Mouse (Mus musculus) spleen, postnatal 36 days (tissue): ENCODE measurements around the gene Sez6l2.
"Not testable (repeated sequence)": the region's sequence is repeated elsewhere in the genome, so short reads cannot be mapped to it uniquely, and the experiment has no call there.

Experiments used
- DNase-seq, 2 experiments: peaks; one replicate each; pipeline ENCODE4 v3.0.0; 2022; ENCODE audit warnings: low spot score in 2 of 2, mixed read lengths in 1 of 2

Gene Sez6l2

DNA sequence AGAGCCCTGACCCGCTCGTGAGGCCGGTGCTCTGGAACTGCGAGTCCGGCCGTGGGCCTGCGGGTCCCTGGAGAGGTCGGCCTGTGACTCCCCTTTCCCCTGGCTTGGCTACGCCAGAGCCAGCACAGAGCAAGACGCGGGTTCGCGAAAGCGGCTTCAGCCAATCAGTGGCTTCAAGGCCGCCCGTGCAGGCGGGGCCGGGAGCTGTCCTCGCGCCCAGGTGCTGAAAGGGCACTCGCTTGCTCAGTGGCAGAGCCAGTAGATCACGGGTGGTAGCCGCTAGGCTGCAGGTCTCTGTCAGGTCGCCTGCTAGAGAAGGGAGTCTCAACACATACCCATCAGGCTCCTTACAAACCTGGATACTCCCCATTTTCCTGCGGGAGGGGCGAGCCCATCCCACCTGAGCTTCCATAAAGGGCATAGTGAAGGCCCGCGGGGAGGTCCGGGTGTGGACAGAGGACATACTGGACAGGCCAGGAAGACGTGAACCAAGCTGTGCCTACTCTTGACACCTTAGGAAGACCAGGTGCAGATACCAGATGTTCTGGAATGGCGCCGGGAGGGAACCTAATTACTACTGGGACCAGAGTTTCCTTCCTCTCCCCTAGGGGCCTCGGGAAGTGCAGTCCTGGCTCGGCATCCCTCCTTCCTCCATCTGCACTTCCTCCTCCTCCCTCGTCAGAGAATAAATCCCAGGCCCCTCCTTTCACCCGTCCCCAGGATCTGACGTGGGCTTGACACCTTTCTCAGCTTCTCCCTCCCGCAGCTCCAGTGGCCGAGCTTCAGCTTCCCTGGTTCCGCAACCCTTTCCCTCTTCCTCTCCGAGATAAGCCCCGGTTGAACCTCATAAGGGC is at the start of gene Sez6l2:
TSS of gene Sez6l2 (plus strand) at position 771 of the 854 bp plus-strand sequence.
- peak; percentile 78 for DNase-seq

DNA sequence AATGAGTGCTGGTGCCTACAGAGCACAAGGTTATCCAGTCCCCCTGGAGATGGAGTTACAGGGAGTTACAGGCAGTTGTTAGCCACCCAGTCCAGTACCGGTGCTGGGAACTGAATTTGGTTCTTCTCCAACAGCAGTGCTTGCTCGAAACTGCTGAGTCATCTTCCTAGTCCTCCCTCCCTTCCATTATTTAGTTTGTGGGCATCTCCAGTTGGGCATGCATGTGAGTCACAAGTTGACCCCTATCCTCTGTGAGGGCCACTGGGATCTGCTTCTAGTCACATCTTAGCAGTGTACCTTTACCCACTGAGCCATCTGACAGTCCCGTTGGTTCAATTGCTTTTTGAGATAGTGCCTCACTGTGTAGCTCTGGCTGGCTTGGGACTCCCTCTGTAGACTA is 44.8 kb upstream of the Sez6l2 start:
- no peak for DNase-seq

DNA sequence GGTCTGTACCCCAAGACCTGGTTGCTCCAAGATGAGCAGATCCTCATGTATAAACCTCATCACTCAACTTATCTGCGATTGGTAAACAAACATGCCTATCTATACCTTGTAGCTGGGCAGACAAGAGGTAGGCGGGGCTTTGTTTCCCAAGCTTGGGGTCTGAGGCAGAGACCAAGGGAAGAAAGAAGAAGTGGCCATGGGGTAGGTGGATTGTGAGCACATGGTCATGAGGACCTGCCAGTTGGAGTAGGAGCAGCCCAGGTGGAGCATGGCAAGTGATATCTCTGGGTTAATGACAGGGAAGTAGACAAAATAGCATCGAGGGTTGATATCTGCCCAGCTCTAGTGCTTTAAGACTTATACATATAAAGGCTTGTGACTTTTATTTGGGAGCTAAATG is 35.5 kb upstream of the Sez6l2 start:
- no peak for DNase-seq

DNA sequence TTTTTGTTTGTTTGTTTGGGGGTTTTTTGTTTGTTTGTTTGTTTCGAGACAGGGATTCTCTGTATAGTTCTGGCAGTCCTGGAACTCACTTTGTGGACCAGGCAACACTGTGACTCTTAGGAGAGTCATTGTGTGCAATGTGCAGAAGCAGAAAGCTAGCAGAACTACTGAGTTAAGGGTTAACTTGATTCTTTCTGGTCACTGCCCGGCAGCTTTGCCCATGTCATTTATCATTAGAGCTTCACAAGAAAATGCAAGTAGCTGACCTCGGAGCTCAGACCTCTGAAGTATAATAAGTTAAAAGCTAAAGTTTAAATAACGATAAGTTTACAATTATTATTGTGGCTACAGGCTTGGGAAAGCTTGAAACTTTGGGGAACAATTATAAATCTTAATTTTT is 32.0 kb upstream of the Sez6l2 start:
- DNase-seq, result not testable (repeated sequence)

DNA sequence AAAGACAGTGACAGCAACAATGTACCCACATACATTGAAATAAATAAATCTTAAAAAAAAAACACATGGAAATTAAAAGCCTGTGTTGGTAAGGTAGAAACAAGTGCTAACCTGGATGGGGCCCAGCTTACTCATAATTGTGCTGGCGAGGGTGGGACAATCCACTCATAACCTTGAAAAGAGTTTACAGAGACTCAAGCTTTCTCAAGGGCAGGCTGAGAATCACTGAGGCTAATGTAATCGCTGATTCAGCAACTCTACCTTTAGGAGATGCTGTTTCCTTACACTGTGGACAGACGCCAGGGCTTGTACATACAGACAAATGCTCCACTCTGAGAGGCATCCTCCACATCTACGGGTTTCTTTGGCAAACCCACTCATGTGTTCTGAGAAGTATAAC is 30.4 kb upstream of the Sez6l2 start:
- DNase-seq, result no peak

DNA sequence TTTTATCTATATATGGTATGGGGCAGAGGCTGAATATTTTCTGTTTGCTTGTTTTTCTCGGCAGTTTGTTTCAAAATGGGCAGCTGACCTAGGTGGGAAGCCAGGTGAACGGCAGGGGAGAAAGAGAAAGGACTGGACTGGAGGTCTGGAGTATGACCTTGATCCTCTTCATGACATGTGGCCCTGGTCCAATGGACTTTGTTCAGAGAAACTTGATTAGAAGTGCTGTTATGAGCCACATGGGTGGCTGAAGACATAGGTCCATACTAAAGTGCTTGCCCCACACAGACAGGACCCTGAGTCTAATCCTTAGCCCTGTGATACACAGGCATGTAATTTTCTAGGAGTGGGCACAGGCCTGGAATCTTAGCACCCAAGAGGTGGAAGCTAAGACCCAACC is 28.8 kb upstream of the Sez6l2 start:
- no peak for DNase-seq

DNA sequence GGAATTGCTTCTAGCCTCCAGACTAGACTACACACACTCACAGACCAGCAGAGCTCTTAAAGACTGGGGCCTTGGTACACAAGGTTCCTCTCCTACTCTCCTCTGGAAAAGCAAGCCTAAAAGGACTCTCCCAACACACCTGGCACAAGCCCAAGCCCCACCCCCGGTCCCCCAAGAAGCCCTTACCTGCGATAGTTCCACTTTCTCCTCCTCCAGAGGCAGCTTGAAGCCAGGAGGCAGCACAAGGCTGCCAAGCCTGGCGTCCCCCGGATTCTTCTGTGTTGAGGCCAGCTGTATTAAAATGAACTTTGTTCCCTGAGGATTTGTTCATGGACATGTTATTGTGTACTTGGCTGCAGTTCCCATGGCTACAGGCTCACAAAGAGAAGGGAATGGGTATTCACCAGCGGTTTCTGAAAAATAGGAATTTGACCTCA is 27.7 kb upstream of the Sez6l2 start, which contains the start of gene Tmem219:
TSS of gene Tmem219 (minus strand) at position 294 of the 437 bp plus-strand sequence.
- DNase-seq, result no peak

DNA sequence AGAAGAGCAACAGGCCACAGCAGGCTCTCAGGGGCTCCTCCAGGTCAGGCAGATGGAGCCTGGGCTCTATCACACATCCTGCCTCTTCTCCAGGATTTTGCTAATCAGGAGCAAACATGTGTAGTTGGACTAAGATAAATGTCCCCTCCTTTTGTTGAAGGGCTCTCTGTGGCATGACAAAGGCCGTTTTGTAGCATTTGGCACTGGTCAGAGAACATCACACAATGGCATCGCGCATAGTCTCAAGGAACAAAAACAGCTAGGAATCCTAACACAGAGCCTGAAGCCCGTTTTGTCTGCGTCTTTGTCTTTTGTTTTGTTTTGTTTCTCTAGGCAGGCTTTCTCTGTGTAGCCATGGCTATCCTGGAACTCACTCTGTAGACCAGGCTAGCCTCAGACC is 26.4 kb upstream of the Sez6l2 start:
- DNase-seq, result no peak

DNA sequence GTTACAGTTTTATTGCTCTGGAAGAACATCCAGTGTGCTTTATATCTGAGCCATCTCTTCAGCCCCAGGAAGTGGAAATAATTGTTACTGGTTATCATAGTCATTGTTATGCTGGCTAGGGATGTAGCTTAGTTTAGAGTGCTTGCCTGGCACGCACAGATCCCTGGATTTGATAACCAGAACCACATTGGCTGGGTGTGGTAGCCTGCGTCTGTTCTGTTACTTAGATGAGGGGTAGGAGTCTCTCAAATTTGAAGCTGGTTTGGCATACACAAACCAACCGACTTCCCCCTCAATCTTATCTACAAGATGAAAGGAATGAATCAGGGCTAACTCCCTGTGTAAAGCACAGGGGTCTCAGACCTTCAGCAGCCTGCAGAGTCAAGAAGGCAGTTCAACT is 24.1 kb upstream of the Sez6l2 start:
- no peak for DNase-seq

DNA sequence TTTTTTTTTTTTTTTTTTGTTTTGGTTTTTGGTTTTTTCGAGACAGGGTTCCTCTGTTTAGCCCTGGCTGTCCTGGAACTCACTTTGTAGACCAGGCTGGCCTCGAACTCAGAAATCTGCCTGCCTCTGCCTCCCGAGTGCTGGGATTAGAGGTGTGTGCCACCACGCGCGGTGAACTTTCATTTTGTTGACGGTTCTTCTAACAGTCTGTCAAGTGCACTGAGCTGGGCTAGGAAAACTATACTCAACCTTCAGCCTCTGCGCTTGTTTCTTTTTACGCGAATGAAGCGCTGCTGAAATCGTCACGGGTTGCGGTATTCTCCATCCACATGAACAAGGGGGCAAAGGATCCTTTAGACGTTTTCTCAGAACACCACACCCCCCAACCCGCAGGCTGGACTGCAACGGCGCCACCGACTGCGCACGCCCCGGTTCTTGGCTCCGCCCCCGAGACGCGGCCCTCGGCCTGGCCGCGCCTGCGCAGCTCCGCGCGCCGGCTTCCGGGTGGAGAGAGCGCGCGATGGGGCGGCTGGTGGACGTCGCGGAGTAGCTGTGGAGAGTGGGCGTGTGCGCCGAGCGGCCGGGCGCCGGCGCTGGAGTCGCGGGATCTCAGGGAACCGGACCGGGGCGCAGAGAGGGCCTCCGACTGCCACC is 21.9 kb upstream of the Sez6l2 start, which contains the start of gene Kctd13:
TSS of gene Kctd13 (plus strand) at position 496 of the 654 bp plus-strand sequence.
- DNase-seq, result peak; percentile 93

DNA sequence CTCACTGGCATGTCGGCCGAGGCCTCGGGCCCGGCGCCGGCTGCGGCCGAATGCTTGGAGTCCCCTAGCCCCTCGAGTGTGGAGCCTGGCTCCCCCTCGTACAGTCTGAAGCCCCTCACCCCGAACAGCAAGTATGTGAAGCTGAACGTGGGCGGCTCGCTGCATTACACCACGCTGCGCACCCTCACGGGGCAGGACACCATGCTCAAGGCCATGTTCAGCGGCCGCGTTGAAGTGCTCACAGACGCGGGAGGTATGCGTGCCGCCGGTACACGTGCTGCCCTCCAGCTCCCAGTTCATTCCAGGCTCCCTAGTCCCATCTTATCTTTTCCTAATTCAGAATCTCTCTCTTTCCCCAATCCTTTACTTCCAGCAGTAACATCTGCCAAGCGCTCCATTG is 21.3 kb upstream of the Sez6l2 start:
- DNase-seq, result no peak

DNA sequence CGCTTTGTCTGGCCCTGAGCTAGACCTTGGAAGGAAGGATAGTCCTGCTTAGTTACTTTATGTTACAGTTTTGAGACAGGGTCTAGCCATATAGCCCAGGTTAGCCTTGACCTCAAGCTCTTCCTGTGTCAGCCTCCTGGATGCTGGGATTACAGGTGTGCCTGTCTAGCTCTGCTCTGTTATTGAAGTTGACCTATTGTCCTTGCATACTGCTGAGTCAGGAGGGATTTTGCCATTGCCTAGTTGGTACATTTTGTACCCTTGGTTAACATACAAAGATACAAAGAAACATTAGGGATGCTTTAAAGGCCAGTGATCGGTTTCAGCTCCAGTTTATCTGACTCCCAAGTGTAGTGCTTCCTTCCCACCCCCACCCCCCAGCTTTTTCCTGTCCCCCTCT is 17.7 kb upstream of the Sez6l2 start:
- no peak for DNase-seq

DNA sequence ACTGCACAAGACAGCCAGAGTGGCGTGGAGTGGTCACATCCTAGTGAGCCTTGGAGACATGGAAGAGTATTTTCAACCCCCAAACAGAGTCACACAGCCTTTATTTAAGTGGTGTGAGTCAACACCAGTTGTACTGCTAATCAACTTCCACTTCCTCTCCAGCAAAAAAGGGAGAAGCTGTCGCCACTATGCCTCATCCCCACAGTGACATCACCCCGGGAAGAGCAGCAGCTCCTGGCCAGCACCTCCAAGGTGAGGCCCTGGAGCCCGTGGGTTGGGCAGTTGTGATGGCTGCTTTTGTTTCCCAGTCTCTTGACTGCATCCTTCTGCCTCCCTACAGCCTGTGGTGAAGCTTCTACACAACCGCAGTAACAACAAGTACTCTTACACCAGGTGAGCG is 9.2 kb upstream of the Sez6l2 start:
- no peak for DNase-seq

DNA sequence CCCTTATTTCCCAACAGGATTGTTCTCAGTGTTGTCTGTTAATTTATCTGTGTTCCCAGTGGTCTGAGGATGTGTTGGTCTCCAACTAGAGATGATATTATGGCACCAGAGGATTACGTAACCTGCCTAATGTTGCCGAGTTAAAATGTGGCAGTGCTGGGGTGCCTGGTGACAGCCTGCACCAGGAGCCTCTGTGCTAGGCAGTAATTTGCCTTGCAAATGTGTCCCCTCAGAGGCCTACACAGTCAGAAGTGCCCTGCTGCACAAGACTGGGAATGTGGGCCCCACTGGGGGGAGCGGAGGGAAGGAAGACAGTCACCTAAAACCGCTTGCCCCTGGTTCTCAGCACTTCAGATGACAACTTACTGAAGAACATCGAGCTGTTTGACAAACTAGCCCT is 8.6 kb upstream of the Sez6l2 start:
- DNase-seq, result no peak

DNA sequence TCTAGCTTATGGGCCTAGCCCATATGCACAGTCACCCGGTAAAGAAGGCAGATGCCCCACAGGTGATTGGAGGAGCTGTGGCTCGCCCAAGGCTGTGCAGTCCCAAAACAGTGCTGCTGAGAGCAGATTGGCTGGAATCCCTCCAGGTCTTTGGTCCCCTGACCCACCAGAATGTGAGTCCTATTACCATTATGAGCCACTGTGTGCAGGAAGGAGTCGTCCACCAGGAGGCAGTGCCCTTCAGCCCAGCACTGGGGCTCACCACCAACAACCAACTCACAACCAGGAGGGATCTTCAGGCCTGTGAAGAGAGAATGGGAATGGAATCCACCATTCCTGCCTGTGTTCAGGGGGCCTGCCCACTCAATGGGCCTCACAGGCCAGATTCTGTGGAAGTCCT is 3.8 kb upstream of the Sez6l2 start:
- peak in 1 of 2 experiments; percentile 27 for DNase-seq

DNA sequence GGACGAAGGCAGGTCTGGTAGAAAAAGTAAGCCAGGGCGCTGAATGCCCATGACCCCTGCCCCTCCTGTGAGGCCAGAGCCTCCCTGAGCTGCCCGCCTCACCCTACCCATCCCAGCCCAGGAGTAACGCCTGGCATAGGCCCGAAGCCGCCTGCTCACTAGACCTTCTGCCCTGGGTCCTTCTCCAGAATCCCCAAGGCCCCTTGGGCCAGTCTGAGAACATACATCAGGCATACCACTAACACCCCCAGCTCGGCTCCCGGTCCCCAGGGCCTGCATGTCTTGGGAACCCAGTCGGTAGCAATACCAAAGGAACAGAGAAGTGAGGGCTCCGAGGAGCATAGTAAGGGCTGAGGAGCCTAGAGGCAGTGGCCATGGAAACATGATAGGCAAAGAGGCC is 1.7 kb upstream of the Sez6l2 start:
- no peak for DNase-seq

DNA sequence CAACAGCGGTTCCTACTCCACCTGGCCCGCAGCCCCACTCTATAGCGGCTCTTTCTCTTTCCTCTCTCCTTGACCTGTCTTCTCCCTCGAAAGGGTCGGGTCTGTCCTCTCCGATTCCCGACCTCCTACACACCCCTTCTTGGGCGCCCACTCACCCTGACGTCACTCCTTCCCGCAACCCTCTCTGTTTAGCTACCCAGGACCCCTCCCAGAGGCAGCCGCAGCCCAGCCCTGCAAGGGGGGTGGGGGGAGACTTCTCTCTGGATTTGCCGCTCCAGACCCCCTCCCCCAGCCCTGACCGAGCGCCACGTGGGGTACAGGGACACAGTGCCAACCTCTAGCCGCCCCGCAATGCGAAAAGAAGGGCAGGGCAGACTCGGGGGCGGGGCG is 965 bp upstream of the Sez6l2 start, which contains the start of gene Asphd1:
TSS of gene Asphd1 (minus strand) at position 180 of the 390 bp plus-strand sequence.
- DNase-seq, result peak in 1 of 2 experiments; percentile 10

DNA sequence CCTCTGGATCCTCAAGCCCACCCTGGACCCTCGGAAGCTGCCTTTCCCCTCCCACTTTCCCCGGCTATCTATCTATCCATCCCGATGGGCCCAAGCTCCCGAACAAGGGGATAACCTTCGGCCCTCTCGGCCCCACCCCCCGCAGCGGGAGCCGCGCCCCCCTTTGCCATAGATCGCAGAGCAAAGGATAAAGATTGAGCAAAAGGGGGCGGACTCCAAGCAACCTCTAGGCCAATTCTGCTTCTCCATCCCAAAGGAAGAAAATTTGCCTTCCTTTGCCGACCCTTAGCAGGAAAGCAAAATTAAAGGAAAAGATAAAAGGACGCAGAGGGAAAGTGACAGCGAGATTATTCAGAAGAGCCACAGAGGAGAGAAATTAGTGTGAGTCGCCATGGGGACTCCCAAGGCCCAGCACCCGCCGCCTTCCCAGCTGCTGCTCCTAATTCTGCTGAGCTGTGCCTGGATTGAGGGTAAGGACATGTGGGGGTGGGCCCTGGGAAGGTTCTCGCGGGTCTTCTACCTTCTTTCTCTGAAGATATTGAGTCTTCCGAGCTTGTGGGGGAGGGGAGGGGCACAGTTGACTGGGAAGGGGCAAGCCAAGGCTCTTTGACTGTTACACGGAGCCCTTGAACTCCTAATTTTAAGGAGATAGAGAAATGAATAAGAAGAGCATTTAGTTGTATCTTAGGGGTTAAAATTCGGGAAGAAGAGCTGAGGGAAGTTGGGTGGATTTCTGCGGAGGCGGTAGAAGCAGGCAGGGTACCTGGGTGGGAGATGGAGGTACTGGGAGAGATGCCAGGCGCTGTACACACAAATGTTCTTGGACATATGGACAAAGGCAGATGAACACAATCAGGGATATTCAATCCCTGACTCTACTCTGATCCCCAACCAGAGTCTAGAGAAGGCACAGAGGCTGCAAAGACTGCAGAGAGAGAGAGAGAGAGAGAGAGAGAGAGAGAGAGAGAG is 568 bp downstream of the Sez6l2 start:
- DNase-seq, result no peak

DNA sequence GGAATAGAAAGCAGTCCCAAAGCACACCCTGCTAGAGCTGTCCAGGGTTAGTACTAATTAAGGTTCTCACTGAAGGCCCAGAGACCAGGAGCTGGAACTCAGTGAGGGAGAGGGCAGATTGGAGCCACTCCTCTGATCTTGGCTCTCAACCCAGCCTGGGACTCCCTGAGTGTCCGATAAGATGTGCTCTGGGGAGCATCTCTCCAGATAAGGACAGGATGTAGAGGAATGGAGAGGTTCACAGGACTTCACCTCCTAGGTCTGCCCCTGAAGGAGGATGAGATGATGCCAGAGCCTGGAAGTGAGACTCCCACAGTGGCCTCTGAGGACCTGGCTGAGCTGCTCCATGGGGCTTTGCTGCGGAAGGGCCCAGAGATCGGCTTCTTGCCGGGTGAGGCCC is 1.4 kb downstream of the Sez6l2 start:
- DNase-seq, result no peak

DNA sequence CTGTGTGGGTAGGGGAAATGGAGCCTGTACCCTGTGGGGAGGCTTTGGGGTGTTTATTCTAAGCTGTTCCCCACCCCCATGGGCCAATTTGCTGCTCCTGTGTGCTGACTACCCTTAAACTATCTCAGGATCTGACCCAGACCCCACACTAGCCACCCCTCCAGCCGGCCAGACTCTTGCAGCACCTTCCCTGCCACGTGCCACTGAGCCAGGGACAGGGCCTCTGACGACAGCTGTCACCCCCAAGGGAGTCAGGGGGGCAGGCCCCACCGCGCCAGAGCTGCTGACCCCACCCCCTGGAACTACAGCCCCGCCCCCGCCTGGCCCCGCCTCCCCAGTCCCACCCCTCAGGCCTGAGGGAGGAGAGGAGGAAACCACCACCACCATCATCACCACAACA is 2.3 kb downstream of the Sez6l2 start:
- DNase-seq, result no peak

DNA sequence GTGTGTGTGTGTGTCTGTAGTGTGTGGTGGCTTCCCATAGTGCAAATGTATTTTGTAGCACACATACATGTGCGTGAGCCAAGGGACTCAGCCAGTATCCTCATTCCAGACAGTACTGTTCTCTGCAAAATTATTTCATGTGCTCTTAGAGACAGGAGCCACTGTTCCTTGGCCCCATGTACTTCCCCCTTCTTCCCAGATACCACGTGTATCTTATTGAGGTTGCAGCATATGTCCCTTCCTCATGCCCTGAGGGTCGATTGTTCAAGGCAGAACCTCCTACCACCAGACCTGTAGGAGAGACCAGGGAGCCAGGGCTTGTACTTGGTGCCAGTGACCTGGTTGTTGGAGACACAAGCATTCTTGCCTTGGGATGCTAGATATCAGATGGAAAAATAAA is 4.8 kb downstream of the Sez6l2 start:
- no peak for DNase-seq

DNA sequence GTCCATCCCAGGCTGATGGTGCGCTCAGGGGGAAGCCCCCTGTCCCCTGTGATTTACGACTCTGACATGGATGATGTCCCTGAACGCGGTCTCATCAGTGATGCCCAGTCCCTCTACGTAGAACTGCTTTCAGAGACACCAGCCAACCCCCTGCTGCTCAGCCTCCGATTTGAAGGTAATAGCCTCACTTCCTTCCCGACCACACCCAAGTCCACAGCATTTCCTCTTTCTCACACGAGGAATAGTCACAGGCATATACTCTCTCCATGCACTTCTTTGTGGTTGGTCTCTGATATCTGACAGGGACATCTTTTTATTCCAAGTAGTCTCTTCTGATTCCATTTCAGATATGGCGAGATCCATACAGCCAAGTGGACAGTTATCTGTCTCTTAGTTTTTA is 9.4 kb downstream of the Sez6l2 start:
- no peak for DNase-seq
